Mouse (Mus musculus): ENCODE data around the gene Kif21b. TPM values are rescaled to one million over a fixed set of nuclear protein-coding genes. Genes with fewer than 3 reads are reported as not detected.

Gene Kif21b
- total RNA-seq, 4 experiments from 2014 or later: 0.31 to 0.70 (median 0.34) TPM

GRCm38 (mm10) chr1:136128416-136128815, 2.8 kb upstream of the Kif21b start:
- DNase-seq (ENCODE audit: low spot score in 2 of 2): no peak

GRCm38 (mm10) chr1:136128944-136129589, 2.1 kb upstream of the Kif21b start:
- DNase-seq (ENCODE audit: low spot score in 2 of 2): no peak

DNA sequence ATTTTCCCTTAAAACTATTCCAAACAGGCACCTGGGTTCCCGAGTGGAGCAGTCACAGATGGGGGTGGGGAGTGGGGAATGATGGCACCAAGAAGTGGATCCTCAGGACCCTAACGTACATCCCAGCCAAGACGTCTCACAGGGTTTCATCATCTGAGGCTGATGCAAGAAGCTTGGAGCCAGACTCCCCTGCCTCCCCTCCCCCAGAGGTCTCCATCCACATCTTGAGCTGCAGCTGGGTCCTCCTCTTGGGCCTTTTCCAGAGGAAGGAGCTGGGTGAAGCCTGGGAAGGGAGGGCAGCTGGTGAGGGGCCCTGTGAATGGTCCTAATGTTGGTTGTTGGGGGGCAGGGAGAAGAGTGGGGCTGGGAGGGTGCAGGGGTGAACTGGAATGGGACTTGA, 1.1 kb upstream of the Kif21b start:
- no peak for DNase-seq (ENCODE audit: low spot score in 2 of 2)

DNA sequence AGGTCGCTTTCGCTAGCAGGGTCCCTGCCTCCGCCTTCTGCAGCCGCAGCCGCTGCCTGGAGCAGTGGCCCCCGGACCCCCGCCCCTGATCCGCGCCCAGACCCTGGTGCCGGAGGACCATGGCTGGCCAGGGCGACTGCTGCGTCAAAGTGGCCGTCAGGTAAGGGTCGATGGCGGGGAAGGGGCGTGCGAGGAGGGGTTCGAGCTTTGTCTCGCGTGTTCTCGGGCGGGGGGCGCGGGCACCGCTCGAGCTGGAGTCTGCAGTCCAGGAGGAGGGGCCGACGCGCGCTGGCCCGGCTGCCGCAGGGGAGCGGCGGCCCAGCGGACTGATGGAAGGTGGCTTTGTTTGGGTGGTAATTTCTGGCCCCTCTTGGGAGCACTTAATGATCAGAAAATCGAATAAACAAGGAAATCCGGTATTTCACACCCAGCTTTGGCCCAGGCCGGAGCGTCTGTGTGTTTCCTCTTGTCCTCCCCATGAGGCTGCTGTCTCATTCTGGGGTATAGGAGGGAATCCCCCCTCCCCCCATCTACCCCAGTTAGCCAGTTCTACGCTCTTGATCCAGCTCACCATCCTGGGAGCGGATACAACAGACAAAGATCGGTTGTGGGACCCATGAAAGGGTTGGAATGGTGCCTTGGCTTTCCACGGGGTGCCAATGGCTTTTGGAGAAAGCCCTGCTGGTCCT, 558 bp downstream of the Kif21b start:
- no peak for DNase-seq (ENCODE audit: low spot score in 2 of 2)

- DNase-seq (ENCODE audit: low spot score in 2 of 2): no peak
These were observed 1.4 kb downstream of the Kif21b start for GRCm38 (mm10) chr1:136132386-136133201.

DNA sequence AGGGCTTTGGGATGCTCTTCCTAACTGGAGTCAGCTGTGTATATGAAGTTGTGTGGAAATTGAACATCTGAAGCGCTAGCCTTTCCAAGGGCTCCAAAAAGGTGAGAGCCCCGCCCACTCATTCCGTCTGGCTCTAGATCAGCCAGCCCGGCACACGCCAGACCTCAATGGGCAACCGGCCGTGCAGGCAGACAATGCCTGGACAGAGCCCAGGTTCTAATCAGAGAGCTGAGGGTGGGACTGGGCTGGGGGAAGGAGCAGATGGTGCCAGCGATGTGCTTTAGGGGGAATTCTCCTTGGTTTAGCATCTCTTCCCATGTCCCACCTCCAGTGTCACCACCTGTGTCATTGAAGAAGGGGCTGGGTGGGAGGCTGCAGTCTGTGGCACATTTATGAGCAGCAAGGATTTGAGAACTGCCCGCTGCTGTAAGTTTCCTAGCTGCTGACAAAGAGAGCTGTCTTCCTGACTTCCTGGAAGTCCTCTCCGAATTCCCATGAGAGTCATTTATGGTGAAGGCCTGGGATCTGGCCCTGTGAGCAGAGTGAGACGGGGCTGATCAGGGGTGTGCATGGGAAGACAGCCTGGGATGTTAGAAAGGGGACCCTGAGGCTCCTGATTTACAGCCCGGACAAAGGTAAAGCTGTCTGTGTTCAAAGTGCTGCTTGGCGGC, 2.5 kb downstream of the Kif21b start:
- no peak for DNase-seq (ENCODE audit: low spot score in 2 of 2)

DNA sequence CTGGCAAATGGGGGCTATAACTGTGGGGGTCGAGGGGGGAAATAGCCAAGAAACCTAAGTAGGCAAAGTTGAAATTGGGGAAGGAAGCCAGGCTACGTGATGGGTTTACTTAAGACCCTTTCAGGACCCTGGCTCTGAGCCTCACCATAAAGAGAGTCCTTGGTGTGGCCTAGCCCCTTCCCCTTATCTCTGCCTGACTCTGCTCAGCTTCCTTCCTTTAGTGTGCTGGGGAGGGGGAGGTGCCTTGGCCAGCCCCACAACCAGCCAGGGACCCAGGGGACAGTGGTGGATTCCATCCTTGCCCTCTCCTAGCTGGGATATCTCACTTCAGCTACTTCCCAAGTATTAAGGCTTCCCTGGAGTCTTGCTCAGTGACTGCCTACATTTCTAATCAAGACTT, 3.4 kb downstream of the Kif21b start:
- no peak for DNase-seq (ENCODE audit: low spot score in 2 of 2)

- DNase-seq (ENCODE audit: low spot score in 2 of 2): no peak
These were observed 3.9 kb downstream of the Kif21b start for GRCm38 (mm10) chr1:136135046-136135445.

GRCm38 (mm10) chr1:136135777-136136444, 4.7 kb downstream of the Kif21b start:
- no peak for DNase-seq (ENCODE audit: low spot score in 2 of 2)

DNA sequence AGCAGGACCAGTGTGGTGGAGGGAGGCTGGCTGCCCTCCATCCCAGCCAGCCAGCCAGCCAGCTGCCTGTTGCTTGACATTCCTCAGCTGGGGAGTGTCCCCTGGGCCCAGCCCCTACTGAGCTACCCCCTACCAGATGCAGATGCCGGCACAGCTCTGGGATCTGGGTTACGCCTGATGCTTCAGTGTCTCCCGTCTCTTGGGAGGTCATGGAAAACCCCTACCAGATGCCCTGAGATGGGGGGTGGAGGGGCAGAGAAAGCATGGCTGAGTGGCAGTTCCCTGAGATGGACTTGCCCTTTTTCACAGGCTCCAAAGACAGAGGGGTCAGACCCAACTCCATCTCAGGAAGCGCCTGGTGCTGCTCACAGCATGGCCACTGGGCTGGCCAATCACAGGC, 5.4 kb downstream of the Kif21b start:
- no peak for DNase-seq (ENCODE audit: low spot score in 2 of 2)

GRCm38 (mm10) chr1:136137071-136137531, 5.9 kb downstream of the Kif21b start:
- no peak for DNase-seq (ENCODE audit: low spot score in 2 of 2)

DNA sequence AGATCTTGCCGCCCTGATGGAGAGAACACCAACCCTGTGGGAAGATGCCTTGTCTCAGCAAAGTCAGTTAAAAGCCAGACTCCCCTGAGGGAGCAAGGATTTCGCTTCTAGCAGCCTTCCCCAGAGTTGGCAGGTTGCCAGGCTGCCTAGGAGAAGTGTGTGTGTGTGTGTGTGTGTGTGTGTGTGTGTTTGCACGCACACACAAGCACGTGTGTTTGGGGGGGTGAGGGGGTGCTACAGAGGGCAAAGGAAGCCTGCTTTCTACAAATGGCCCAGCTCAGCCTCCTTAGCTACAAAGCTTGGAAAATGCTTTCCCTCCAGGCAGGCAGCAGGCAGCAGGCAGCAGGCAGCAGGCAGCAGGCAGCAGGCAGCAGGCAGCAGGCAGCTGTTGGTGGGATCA, 6.4 kb downstream of the Kif21b start:
- DNase-seq (ENCODE audit: low spot score in 2 of 2): peak in 1 of 2 experiments; percentile 17

- DNase-seq (ENCODE audit: low spot score in 2 of 2): no peak
These were observed 7.1 kb downstream of the Kif21b start for GRCm38 (mm10) chr1:136138191-136138830.

GRCm38 (mm10) chr1:136139990-136140640, 8.9 kb downstream of the Kif21b start:
- peak in 1 of 2 experiments; percentile 56 for DNase-seq (ENCODE audit: low spot score in 2 of 2)

DNA sequence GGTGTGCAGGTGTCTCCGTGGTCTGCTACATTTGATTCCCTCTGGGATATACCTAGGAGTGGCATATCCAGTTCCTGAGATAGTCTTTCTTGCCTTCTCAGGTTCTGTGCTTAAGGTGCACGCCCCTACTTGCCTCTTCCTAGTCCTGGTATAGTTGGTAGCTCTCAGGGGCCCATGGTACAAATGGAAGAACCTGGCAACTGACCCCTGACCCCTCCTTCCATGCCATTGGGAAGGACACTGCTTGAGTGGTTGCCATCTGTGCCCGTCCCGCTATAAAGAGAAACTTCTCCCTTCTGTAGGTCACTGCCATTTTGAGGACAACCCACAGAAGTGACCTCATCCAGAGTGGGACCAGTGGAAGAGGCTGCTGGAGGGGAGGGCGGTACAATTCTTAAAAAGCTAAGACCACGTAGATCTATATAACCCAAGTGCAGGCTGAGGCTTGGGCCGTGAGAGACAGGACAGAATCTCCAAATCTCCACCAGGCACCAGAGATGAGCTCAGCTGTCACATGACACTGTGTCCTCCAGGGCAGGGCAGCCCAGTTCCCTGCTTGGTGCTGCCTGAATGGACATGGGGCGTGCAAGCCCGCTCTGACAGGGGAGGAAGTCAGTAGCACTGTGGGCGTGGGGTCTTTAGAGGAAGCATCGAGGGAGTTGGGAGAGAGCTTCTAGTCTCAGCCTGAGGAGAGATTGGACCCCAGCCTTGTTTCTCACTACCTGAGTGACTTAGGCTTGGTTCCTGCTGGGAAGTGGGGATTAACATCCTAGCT, 10.2 kb downstream of the Kif21b start:
- DNase-seq (ENCODE audit: low spot score in 2 of 2): no peak

DNA sequence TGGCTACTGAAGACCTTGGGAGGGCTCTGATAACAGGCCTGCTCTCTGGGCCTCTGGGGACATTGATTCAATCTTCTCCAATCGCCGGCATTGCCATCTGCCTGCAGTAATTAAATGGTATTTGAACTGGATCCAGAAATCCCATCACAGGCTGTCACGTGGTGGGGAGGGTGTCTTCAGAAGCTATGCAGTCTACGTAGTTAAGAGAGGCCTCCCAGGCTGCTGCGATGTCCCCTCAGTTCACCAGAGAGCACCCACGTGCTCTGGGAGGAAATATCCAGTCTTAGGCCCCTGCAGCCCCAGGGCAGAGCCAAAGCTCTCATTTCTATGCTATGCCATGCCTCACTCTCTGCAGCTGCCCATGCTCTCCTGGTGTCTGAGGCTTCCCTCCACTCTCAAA, 11.1 kb downstream of the Kif21b start:
- DNase-seq (ENCODE audit: low spot score in 2 of 2): no peak

GRCm38 (mm10) chr1:136143514-136143913, 12.3 kb downstream of the Kif21b start:
- no peak for DNase-seq (ENCODE audit: low spot score in 2 of 2)

DNA sequence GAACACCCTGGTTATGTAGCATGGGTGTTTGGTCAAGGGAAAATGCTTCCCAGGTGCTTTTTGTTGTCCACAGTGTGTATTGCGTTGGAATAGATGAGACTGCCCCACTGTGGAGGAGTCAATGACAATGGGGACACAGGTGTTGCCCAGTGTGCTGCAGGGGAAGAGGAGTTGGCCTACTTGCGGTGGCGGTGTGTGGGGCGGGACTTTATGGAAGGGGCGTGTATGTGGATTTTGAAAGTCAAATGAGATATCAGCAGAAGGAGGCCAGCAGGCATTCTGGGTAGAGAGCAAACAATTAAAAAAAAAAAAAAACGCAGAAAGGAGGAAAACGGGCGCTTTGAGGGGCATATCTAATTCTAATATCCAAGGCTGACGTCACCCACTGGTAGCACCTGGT, 18.5 kb downstream of the Kif21b start:
- DNase-seq (ENCODE audit: low spot score in 2 of 2): no peak

DNA sequence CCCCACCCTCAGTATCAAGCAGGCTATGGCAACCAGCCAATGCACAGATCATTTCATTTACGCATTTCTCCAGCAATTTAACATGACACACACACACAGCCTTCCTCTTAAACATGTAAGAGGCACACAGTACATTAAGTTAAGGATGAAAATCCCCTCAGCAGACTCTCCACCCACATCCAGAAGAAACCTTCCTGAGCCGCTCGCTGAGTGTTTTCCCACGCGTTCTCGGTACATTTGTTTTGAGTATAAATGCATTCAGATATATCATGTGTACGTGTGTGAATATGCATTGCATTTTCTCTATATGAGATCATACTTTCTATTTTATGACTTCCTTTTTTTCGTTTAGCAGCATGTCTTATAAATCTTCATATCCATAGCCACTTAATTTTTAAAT, 20.2 kb downstream of the Kif21b start:
- DNase-seq (ENCODE audit: low spot score in 2 of 2): no peak

Data from gastrocnemius, adult 8-10 months (tissue).